Comparison of ENCODE assay signal across 23 mouse cellular contexts in the genomic region with DNA sequence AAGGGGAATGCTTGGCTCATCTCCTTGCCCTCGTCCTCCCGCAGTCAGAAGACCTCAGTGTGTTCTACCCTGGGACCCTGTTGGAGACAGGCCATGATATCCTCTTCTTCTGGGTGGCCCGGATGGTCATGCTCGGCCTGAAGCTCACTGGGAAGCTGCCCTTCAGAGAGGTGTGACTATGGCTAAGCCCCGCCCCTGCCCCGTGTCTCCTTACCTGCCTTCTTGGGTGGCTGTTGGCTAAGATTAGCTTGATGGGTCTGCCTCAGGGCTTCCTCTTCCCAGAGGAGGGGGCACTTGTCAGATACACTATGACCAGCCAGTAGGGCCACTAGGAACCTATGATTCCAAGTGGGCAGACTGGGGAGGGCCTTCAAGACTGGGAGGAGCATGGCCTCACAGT. TPM values are rescaled to one million over a fixed set of nuclear protein-coding genes. Genes with fewer than 3 reads are reported as not detected.
A peak's percentile ranks its signal among the peaks of the same experiment; 100 is the strongest.
DNase-seq lines count a peak whose midpoint lies in the region; ATAC-seq lines count a peak whose summit lies in the region.
"Had no signal": no experiment of that assay in that cellular context is flagged by ENCODE, and none has a peak within 500 bp of the region (broad histone marks: within the 10 kb centered on the region; RNA-seq: fewer than 3 reads in every experiment).

No protein-coding gene starts in this region.

- H3K27ac ChIP-seq in liver, embryonic 11.5 days (ENCODE audit: low read depth, low read length): no peak overlapping the region
- H3K27ac ChIP-seq in liver, embryonic 12.5 days: no peak overlapping the region
- H3K27ac ChIP-seq: embryonic facial prominence, embryonic 12.5 days; embryonic facial prominence, embryonic 15.5 days; heart, adult 2 months; hindbrain, embryonic 12.5 days; hindbrain, embryonic 15.5 days; intestine, embryonic 15.5 days had no signal

- no peak overlapping the region for H3K9ac ChIP-seq in liver, embryonic 11.5 days (ENCODE audit: low read depth, low read length)
- H3K9ac ChIP-seq in liver, embryonic 12.5 days: no peak overlapping the region
- H3K9ac ChIP-seq: embryonic facial prominence, embryonic 12.5 days; embryonic facial prominence, embryonic 15.5 days; forebrain, postnatal 0 days; hindbrain, embryonic 12.5 days; hindbrain, embryonic 15.5 days; intestine, embryonic 15.5 days had no signal

- no peaks in the 10 kb centered on the region for H3K9me3 ChIP-seq in liver, embryonic 11.5 days (ENCODE audit: control insufficient read depth, low read length)
- no peaks in the 10 kb centered on the region for H3K9me3 ChIP-seq in liver, embryonic 12.5 days (replicated peaks)
- H3K9me3 ChIP-seq: embryonic facial prominence, embryonic 12.5 days; embryonic facial prominence, embryonic 15.5 days; hindbrain, embryonic 12.5 days; hindbrain, embryonic 15.5 days; intestine, embryonic 15.5 days had no signal

- peak; percentile 50 for DNase-seq in cerebellum, adult 11-12 months
- DNase-seq in cerebellum, postnatal 14 days: peak; percentile 8 to 20
- no peak for DNase-seq in cerebellum, adult 9-11 months
- peak; percentile 90 for DNase-seq in heart, adult 11 months
- no peak for DNase-seq in heart, adult 9 months (ENCODE audit: low spot score in 2 of 2)
- DNase-seq in liver, embryonic 11.5 days (ENCODE audit: low spot score): peak; percentile 37
- DNase-seq: adrenal gland, adult 8-10 months; adrenal gland, postnatal 25 days; cerebellum, adult 2 months; forebrain, postnatal 0 days; gastrocnemius, postnatal 10 days; kidney, adult 18-20 months had no signal

- H3K36me3 ChIP-seq in liver, embryonic 11.5 days (ENCODE audit: control insufficient read depth, insufficient read depth, low read length): peaks cover 75% of the 10 kb centered on the region
- peaks cover 89% of the 10 kb centered on the region for H3K36me3 ChIP-seq in liver, embryonic 12.5 days

- no peak overlapping the region for H3K4me2 ChIP-seq in liver, embryonic 11.5 days
- H3K4me2 ChIP-seq in liver, embryonic 12.5 days: no peak overlapping the region
- H3K4me2 ChIP-seq: embryonic facial prominence, embryonic 12.5 days; embryonic facial prominence, embryonic 15.5 days; heart, embryonic 11.5 days; hindbrain, embryonic 12.5 days; hindbrain, embryonic 15.5 days; intestine, embryonic 15.5 days had no signal

- no peak for ATAC-seq in cerebellum, adult (ENCODE audit: insufficient number of reproducible peaks, low FRiP score, low TSS enrichment)
- no peak for ATAC-seq in liver, embryonic 11.5 days (replicated peaks; ENCODE audit: low FRiP score)
- no peak for ATAC-seq in liver, embryonic 12.5 days
- ATAC-seq: activated CD4-positive, CD25-positive, alpha-beta regulatory T cell, adult 4 months; forebrain, embryonic 14.5 days; forebrain, postnatal 0 days; intestine, embryonic 15.5 days had no signal

- 70% methylated on average over 6 of the region's 6 CpGs for WGBS in liver, embryonic 11.5 days
- WGBS in liver, embryonic 12.5 days (ENCODE audit: insufficient replicate concordance): 77% methylated on average over 6 of the region's 6 CpGs

- peaks cover 5% of the 10 kb centered on the region for H3K4me1 ChIP-seq in liver, embryonic 11.5 days (replicated peaks; ENCODE audit: control insufficient read depth, insufficient read depth, low read length)
- H3K4me1 ChIP-seq in liver, embryonic 12.5 days: peaks cover 20% of the 10 kb centered on the region
- H3K4me1 ChIP-seq: embryonic facial prominence, embryonic 12.5 days had no signal

- H3K4me3 ChIP-seq in liver, embryonic 11.5 days (ENCODE audit: low read depth, low read length): no peak overlapping the region
- no peak overlapping the region for H3K4me3 ChIP-seq in liver, embryonic 12.5 days
- H3K4me3 ChIP-seq: embryonic facial prominence, embryonic 15.5 days; heart, adult 2 months; hindbrain, embryonic 12.5 days; hindbrain, embryonic 15.5 days; intestine, embryonic 15.5 days had no signal

- H3K27me3 ChIP-seq in liver, embryonic 11.5 days (replicated peaks; ENCODE audit: control insufficient read depth, insufficient read depth, low read length): no peaks in the 10 kb centered on the region
- H3K27me3 ChIP-seq in liver, embryonic 12.5 days (replicated peaks): no peaks in the 10 kb centered on the region
- H3K27me3 ChIP-seq: embryonic facial prominence, embryonic 12.5 days; embryonic facial prominence, embryonic 15.5 days; hindbrain, embryonic 12.5 days; hindbrain, embryonic 15.5 days; intestine, embryonic 15.5 days had no signal

RNA-seq across cellular contexts. Expression of a gene that starts 3.2 kb away (rescaled TPM):
- polyA plus RNA-seq in liver, embryonic 11.5 days (2014; fragmentation: Nextera tagmentation; extraction: Ambion mirVana): 0.16 TPM in 2 replicates
- 0.10 and 0.15 TPM in 2 replicates for polyA plus RNA-seq in liver, embryonic 12.5 days (2016; fragmentation: Nextera tagmentation; extraction: Ambion mirVana)

RNA-seq across cellular contexts. Expression of a gene that starts 12.4 kb away (rescaled TPM):
- polyA plus RNA-seq in liver, embryonic 11.5 days (2014; fragmentation: Nextera tagmentation; extraction: Ambion mirVana): 234 and 245 TPM in 2 replicates
- polyA plus RNA-seq in liver, embryonic 12.5 days (2016; fragmentation: Nextera tagmentation; extraction: Ambion mirVana): 208 and 211 TPM in 2 replicates

RNA-seq across cellular contexts. Expression of a gene that starts 14.6 kb away (rescaled TPM):
- 6.9 and 8.5 TPM in 2 replicates for polyA plus RNA-seq in liver, embryonic 11.5 days (2014; fragmentation: Nextera tagmentation; extraction: Ambion mirVana)
- 2.8 and 3.4 TPM in 2 replicates for polyA plus RNA-seq in liver, embryonic 12.5 days (2016; fragmentation: Nextera tagmentation; extraction: Ambion mirVana)

RNA-seq across cellular contexts. Expression of a gene that starts 31.6 kb away (rescaled TPM):
- polyA plus RNA-seq in liver, embryonic 11.5 days (2014; fragmentation: Nextera tagmentation; extraction: Ambion mirVana): 304 and 315 TPM in 2 replicates
- 202 and 215 TPM in 2 replicates for polyA plus RNA-seq in liver, embryonic 12.5 days (2016; fragmentation: Nextera tagmentation; extraction: Ambion mirVana)

RNA-seq across cellular contexts. Expression of a gene that starts 33.3 kb away (rescaled TPM):
- 3.8 and 4.7 TPM in 2 replicates for polyA plus RNA-seq in liver, embryonic 11.5 days (2014; fragmentation: Nextera tagmentation; extraction: Ambion mirVana)
- 4.0 and 4.8 TPM in 2 replicates for polyA plus RNA-seq in liver, embryonic 12.5 days (2016; fragmentation: Nextera tagmentation; extraction: Ambion mirVana)

Comparison
In these comparisons a context has a peak if more than half of its experiments do, and no peak if none do; other contexts are left out.
1. DNase-seq: peak in cerebellum, adult 11-12 months (single experiment), cerebellum, postnatal 14 days (2 of 2), heart, adult 11 months (single experiment) and liver, embryonic 11.5 days (single experiment); none in cerebellum, adult 9-11 months (single experiment) and heart, adult 9 months (0 of 2).